Mouse (Mus musculus) liver, adult (tissue): ENCODE data around the gene Iqschfp.

Source experiments
- GATA4 ChIP-seq: IDR thresholded peaks from 2 replicates; pipeline ENCODE4 v1.6.1; 2014; ENCODE audit warnings: mild to moderate bottlenecking, low read length; ENCODE audit not compliant: insufficient replicate concordance

Iqschfp gene

GRCm38 (mm10) chr3:68582103-68582740, 690.2 kb downstream of the Iqschfp start:
- TF ChIP-seq GATA4, result no peak

GRCm38 (mm10) chr3:68583031-68583693, 691.1 kb downstream of the Iqschfp start:
- no peak for TF ChIP-seq GATA4

GRCm38 (mm10) chr3:68583771-68584511, 691.9 kb downstream of the Iqschfp start:
- no peak for TF ChIP-seq GATA4

GRCm38 (mm10) chr3:68585213-68585612, 693.2 kb downstream of the Iqschfp start:
- no peak for TF ChIP-seq GATA4

GRCm38 (mm10) chr3:68586646-68587064, 694.6 kb downstream of the Iqschfp start:
- no peak for TF ChIP-seq GATA4

GRCm38 (mm10) chr3:68587567-68588245, 695.7 kb downstream of the Iqschfp start:
- TF ChIP-seq GATA4, result no peak

DNA sequence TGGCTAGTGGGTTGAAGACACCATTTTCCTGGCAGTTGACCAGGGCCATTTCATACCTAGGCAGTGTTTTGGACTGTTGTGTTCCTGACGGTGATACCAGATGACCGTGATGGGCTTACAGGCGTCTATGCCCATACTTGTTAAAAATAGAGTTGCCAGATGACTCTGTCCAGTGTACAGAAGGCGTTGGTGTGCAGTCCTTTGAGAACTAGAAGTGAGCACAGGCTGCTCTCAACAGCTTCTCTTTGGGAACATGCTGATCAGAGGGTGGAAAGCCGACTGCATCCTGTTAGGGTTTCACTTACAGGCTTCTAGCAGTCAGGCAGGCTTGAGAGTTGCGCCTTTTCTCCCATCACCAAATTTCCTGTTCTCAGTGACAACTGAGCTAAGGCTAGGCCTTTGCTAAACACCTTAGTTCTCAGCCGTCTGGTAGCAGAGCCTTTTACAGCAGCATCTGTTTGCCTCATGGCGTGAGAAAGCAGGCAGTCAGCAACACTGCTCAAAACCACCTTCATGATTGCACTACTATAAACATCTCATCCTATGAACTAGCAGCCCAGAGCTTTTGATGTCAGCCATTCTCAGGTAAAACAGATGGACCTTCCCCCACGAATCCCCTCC, 697.3 kb downstream of the Iqschfp start:
- no peak for TF ChIP-seq GATA4

DNA sequence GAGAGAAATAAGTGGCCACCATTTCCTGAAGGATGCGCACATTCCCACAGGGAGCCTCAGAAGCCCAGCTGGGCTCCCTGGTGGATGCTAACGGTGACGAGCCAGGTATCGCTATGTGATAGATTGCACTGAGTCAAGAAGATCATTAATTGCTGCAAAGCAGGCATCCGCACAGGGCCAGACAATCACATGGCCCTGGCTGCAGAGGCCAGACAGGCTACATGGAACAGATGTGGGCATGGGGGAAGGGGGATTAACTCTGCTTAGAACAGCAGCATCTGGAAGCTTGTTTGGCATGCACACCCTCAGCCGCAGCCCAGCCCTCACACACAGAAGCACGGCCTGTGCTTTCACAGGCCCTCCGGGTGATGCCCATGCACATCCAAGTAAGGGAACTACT, 698.4 kb downstream of the Iqschfp start:
- no peak for TF ChIP-seq GATA4

- TF ChIP-seq GATA4, result no peak
Measured at GRCm38 (mm10) chr3:68592575-68592974, 700.5 kb downstream of the Iqschfp start.

DNA sequence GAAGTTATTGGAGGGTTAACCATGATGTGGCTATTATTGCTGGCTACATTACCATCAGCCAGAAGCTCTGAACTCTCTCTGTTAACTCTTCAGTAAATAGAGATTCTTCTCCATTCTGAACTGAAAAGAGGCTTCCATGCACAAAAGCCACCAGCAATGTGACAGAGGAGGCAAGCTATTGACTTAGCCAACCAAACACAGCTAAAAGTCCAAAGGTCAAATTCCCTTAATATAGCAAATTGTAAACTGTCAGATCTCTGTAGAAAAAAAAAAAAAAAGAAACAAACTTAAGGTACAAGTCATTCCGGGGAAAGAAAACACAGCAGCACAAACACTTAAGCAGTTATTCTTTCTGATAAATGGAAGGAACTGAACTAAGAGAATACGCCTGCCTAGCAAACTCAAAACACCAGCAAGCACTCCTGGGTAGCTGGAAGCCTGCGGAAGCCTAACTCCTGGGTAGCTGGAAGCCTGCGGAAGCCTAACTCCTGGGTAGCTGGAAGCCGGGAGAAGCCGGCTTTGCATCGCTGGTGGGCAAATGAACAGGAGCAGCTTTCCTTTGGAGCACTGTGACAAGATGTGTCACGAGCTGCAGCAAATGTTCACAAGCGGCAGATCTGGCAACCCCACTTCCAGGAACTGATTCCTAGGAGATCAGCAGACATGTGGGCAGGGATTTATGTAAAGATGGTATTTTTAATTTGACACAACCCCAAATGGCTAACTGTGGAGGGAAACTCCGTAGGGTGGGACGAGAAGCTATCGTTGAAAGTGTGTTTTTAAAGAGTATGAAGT, 701.2 kb downstream of the Iqschfp start:
- no peak for TF ChIP-seq GATA4

- no peak for TF ChIP-seq GATA4
Measured at GRCm38 (mm10) chr3:68595316-68595925, 703.4 kb downstream of the Iqschfp start.

DNA sequence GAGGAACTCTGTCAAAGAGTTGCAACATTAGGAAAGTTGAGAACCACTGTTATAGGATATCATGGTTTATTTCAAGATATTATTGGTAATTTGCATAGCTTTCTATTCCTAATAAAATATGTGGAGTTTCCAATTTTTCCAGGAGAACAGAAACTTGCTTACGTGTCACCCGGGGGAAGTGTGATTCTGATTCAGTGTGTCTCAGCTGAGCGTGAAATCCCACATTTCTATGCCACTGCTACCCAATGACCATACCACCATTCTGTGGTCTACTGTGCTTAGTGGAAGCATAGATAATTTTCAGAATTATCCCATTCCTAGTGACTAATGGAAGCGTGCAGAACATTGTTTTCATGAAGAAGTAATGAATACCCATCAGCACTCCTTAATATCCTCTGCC, 704.9 kb downstream of the Iqschfp start:
- no peak for TF ChIP-seq GATA4

DNA sequence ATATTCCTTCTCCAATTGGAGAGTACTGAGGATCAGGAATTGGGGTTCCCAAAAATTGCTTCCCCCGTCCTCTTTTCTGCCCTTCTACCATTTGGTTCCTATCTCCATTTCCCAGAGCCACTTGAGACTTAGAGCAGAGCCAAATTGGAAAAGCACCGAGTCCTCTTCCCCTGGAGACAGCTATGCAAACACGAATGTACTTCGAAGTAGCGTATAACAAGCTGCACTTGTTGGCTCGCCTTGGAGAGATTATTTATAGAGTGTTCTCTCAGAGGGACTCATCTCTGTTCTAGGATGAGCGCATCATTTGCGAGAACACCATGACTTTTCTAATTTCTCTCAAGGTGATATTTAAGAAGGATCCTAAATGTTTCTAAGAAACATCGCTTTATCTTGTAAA, 710.9 kb downstream of the Iqschfp start:
- TF ChIP-seq GATA4, result no peak

DNA sequence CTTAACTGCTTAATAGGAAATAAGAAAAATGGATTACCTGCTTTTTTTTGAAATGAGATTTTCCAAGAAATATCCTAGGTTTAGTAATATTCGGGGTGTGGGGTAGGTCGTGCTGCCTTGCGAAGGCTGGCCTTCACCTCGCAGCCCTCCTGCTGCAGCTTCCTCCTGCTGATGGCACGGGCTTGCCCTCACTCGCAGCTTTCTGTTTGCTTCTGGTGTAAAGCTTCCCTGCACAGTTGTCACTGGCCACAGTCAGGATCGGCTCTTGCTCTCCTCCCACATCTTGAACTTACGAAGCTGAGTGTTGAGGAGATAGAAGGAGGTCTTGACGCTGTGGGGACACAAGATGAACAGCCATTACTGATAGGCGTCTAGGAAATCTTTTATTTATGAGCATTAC, 712.4 kb downstream of the Iqschfp start:
- no peak for TF ChIP-seq GATA4
